ENCODE assay signal across 22 mouse cellular contexts in the genomic region with DNA sequence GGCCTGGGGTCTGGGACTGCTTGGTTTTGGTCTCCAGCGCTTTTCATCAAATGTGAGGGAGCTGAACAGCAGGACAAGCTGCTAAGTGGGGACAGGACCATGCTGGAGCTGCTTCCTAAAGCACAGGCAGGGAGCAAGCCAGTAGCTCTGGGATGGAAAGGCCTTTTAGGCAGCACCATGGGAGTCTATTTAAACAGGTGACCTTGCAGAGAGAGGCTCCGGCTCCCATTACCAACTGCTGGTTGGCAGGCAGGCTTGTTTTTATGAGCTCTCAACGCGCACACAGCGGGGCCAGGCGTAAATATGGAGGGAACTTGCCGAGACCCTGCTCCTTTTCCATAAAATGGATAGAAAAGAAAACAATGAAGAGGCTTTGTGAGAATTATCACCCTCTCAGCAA.
DNase-seq lines count a peak whose midpoint lies in the region; ATAC-seq lines count a peak whose summit lies in the region.
"Had no signal": no experiment of that assay in that cellular context is flagged by ENCODE, and none has a peak within 500 bp of the region (broad histone marks: within the 10 kb centered on the region; RNA-seq: fewer than 3 reads in every experiment).

No protein-coding gene starts in this region.

- ATAC-seq in hindbrain, embryonic 11.5 days (ENCODE audit: low FRiP score): no peak
- no peak for ATAC-seq in hindbrain, embryonic 12.5 days (ENCODE audit: low FRiP score)
- 0 out of 2 replicates have a peak, but pooled peaks have one; percentile 23 for ATAC-seq in midbrain, embryonic 12.5 days (ENCODE audit: low FRiP score, low read depth)
- ATAC-seq in midbrain, embryonic 13.5 days: no peak
- ATAC-seq: hindbrain, postnatal 0 days; intestine, postnatal 0 days had no signal

- no peaks in the 10 kb centered on the region for H3K36me3 ChIP-seq in hindbrain, embryonic 11.5 days (ENCODE audit: control insufficient read depth, insufficient read depth, low read length)
- no peaks in the 10 kb centered on the region for H3K36me3 ChIP-seq in hindbrain, embryonic 12.5 days
- H3K36me3 ChIP-seq in midbrain, embryonic 12.5 days: no peaks in the 10 kb centered on the region
- no peaks in the 10 kb centered on the region for H3K36me3 ChIP-seq in midbrain, embryonic 13.5 days
- H3K36me3 ChIP-seq: heart, embryonic 13.5 days; stomach, embryonic 15.5 days had no signal

- no peaks in the 10 kb centered on the region for H3K9me3 ChIP-seq in hindbrain, embryonic 11.5 days (ENCODE audit: control insufficient read depth, low read length)
- H3K9me3 ChIP-seq in hindbrain, embryonic 12.5 days (replicated peaks): no peaks in the 10 kb centered on the region
- no peaks in the 10 kb centered on the region for H3K9me3 ChIP-seq in midbrain, embryonic 12.5 days
- H3K9me3 ChIP-seq in midbrain, embryonic 13.5 days: no peaks in the 10 kb centered on the region
- H3K9me3 ChIP-seq: heart, embryonic 13.5 days; stomach, embryonic 15.5 days had no signal

- 25% methylated on average over 7 of the region's 7 CpGs for WGBS in hindbrain, embryonic 11.5 days
- whole genome bisulfite sequencing in hindbrain, embryonic 12.5 days: 24% methylated on average over 7 of the region's 7 CpGs
- WGBS in midbrain, embryonic 12.5 days: 25% methylated on average over 7 of the region's 7 CpGs
- 20% methylated on average over 7 of the region's 7 CpGs for WGBS in midbrain, embryonic 13.5 days

- H3K4me1 ChIP-seq in hindbrain, embryonic 11.5 days (replicated peaks; ENCODE audit: control insufficient read depth, insufficient read depth, low read length): no peaks in the 10 kb centered on the region
- peaks cover 2% of the 10 kb centered on the region; the same call in 1 of the 2 replicates for H3K4me1 ChIP-seq in hindbrain, embryonic 12.5 days
- no peaks in the 10 kb centered on the region for H3K4me1 ChIP-seq in midbrain, embryonic 12.5 days
- no peaks in the 10 kb centered on the region for H3K4me1 ChIP-seq in midbrain, embryonic 13.5 days (replicated peaks)
- H3K4me1 ChIP-seq: stomach, embryonic 15.5 days had no signal

- H3K27me3 ChIP-seq in hindbrain, embryonic 11.5 days (ENCODE audit: control insufficient read depth, insufficient read depth, low read length): no peaks in the 10 kb centered on the region
- no peaks in the 10 kb centered on the region for H3K27me3 ChIP-seq in hindbrain, embryonic 12.5 days
- H3K27me3 ChIP-seq in midbrain, embryonic 12.5 days: peaks cover 2% of the 10 kb centered on the region; the same call in 1 of the 2 replicates
- H3K27me3 ChIP-seq in midbrain, embryonic 13.5 days: no peaks in the 10 kb centered on the region
- H3K27me3 ChIP-seq: heart, embryonic 13.5 days; Patski; stomach, embryonic 15.5 days had no signal

- no peak overlapping the region for H3K4me3 ChIP-seq in hindbrain, embryonic 11.5 days (ENCODE audit: low read depth, low read length)
- no peak overlapping the region for H3K4me3 ChIP-seq in hindbrain, embryonic 12.5 days
- no peak overlapping the region for H3K4me3 ChIP-seq in midbrain, embryonic 12.5 days
- H3K4me3 ChIP-seq in midbrain, embryonic 13.5 days (replicated peaks): no peak overlapping the region
- H3K4me3 ChIP-seq: heart, embryonic 13.5 days; stomach, embryonic 15.5 days had no signal

- no peak overlapping the region for H3K27ac ChIP-seq in hindbrain, embryonic 11.5 days (ENCODE audit: low read depth, low read length)
- no peak overlapping the region for H3K27ac ChIP-seq in hindbrain, embryonic 12.5 days
- no peak overlapping the region for H3K27ac ChIP-seq in midbrain, embryonic 12.5 days (replicated peaks)
- no peak overlapping the region for H3K27ac ChIP-seq in midbrain, embryonic 13.5 days
- H3K27ac ChIP-seq: heart, embryonic 13.5 days; hindbrain, postnatal 0 days; stomach, embryonic 15.5 days had no signal

- peak; percentile 44 for DNase-seq in embryo, embryonic 10 days (ENCODE audit: low spot score)
- no peak for DNase-seq in embryo, embryonic 9.5 days (ENCODE audit: extremely low spot score)
- DNase-seq in hindbrain, embryonic 11.5 days (ENCODE audit: low spot score): peak; percentile 10
- peak; percentile 34 for DNase-seq in mesoderm, embryonic 11.5 days (ENCODE audit: low read depth, low spot score)
- no peak for DNase-seq in urinary bladder, postnatal 4 days (ENCODE audit: low spot score in 2 of 2)
- DNase-seq: adrenal gland, adult 8-10 months; cerebellum, adult 9-11 months; gastrocnemius, postnatal 10 days; heart, adult 18-20 months; lung, adult 18-20 months; lung, postnatal 14 days; right cerebral cortex, postnatal 25 days; thymus, adult 18-20 months had no signal

- H3K4me2 ChIP-seq in hindbrain, embryonic 11.5 days (replicated peaks; ENCODE audit: low read depth, low read length): no peak overlapping the region
- no peak overlapping the region for H3K4me2 ChIP-seq in hindbrain, embryonic 12.5 days (replicated peaks)
- H3K4me2 ChIP-seq in midbrain, embryonic 12.5 days (replicated peaks): no peak overlapping the region
- H3K4me2 ChIP-seq in midbrain, embryonic 13.5 days (replicated peaks): no peak overlapping the region
- H3K4me2 ChIP-seq: heart, embryonic 13.5 days; liver, embryonic 11.5 days; stomach, embryonic 15.5 days had no signal

- H3K9ac ChIP-seq in hindbrain, embryonic 11.5 days (ENCODE audit: low read depth, low read length): no peak overlapping the region
- no peak overlapping the region for H3K9ac ChIP-seq in hindbrain, embryonic 12.5 days
- H3K9ac ChIP-seq in midbrain, embryonic 12.5 days (replicated peaks): no peak overlapping the region
- H3K9ac ChIP-seq in midbrain, embryonic 13.5 days (replicated peaks): no peak overlapping the region
- H3K9ac ChIP-seq: heart, embryonic 13.5 days; stomach, embryonic 15.5 days had no signal

Comparison
In these comparisons a context has a peak if more than half of its experiments do, and no peak if none do; other contexts are left out.
1. DNase-seq: peak in embryo, embryonic 10 days (single experiment), hindbrain, embryonic 11.5 days (single experiment) and mesoderm, embryonic 11.5 days (single experiment); none in embryo, embryonic 9.5 days (single experiment) and urinary bladder, postnatal 4 days (0 of 2).